Mouse (Mus musculus) mouse trophoblast stem cell (cell line): ENCODE results near the gene Spdye4a.
"Not testable (repeated sequence)": the region's sequence is repeated elsewhere in the genome, so short reads cannot be mapped to it uniquely, and the experiment has no call there.

Experiments used
- in situ Hi-C, 2 experiments: fragments of 300-500 bp; cut with MseI, MboI; formaldehyde crosslinking; loops; 2 replicates in 1 of 2; 3 replicates in 1 of 2; pipeline ENCODE4 v1.15.1; 2025

Gene Spdye4a

GRCm38 (mm10) chr5:143235028-143235693, 8.5 kb upstream of the Spdye4a start, which contains the start of gene Zfp12:
Gene Zfp12 (plus strand): TSS chr5:143235163.
- in situ Hi-C loops = no loop called here

- in situ Hi-C loops = no loop called here
Observed at GRCm38 (mm10) chr5:143222287-143222686, 4.4 kb downstream of the Spdye4a start.

GRCm38 (mm10) chr5:143220996-143221395, 5.7 kb downstream of the Spdye4a start:
- in situ Hi-C loops = no loop called here

- in situ Hi-C loops = no loop called here
Observed at GRCm38 (mm10) chr5:143213832-143214231, 12.9 kb downstream of the Spdye4a start.

GRCm38 (mm10) chr5:143205015-143205414, 21.7 kb downstream of the Spdye4a start:
- in situ Hi-C loops = no loop called here

- in situ Hi-C loops = no loop called here
Observed at GRCm38 (mm10) chr5:143196506-143196905, 30.2 kb downstream of the Spdye4a start.

GRCm38 (mm10) chr5:143195166-143195565, 31.5 kb downstream of the Spdye4a start:
- in situ Hi-C loops = no loop called here

GRCm38 (mm10) chr5:143194747-143195146, 31.9 kb downstream of the Spdye4a start:
- in situ Hi-C loops = not testable (repeated sequence)

- in situ Hi-C loops = no loop called here
Observed at GRCm38 (mm10) chr5:143192806-143193205, 33.9 kb downstream of the Spdye4a start.

GRCm38 (mm10) chr5:143188014-143188413, 38.7 kb downstream of the Spdye4a start:
- in situ Hi-C loops = not testable (repeated sequence)

GRCm38 (mm10) chr5:143180255-143181076, 46.2 kb downstream of the Spdye4a start, which contains the start of the genes Rbak and Spdye4b:
Gene Rbak (minus strand): TSS chr5:143180775.
Gene Spdye4b (plus strand): TSS chr5:143181017.
- in situ Hi-C loops = no loop called here

- in situ Hi-C loops = loop anchor here (5.0 to 10.0 kb wide), 2 partner anchors 113 to 116 kb away; partner anchors contain the start of gene Zfp853 (in 2 of the 2)
Observed at GRCm38 (mm10) chr5:143179179-143179578, 47.5 kb downstream of the Spdye4a start.

GRCm38 (mm10) chr5:143177541-143178200, 49.0 kb downstream of the Spdye4a start:
- in situ Hi-C loops = loop anchor here (5.0 to 10.0 kb wide), 2 partner anchors 115 to 117 kb away; partner anchors contain the start of gene Zfp853 (in 2 of the 2)

- in situ Hi-C loops = loop anchor here (5.0 to 10.0 kb wide), 2 partner anchors 116 to 119 kb away; partner anchors contain the start of gene Zfp853 (in 2 of the 2)
Observed at GRCm38 (mm10) chr5:143175970-143176369, 50.7 kb downstream of the Spdye4a start.
